Mouse (Mus musculus) c-Kit-negative CD71-positive TER-119-positive erythroid progenitor cells, embryonic 14.5 days (primary cell): Measurements from ENCODE around the gene Pax8.

ENCODE experiments used
- DNase-seq: peaks from one replicate; pipeline ENCODE4 v3.0.0-alpha.2; 2013; ENCODE audit warnings: low read depth, low spot score

Gene Pax8

GRCm38 (mm10) chr2:24475420-24475819, at the start of gene Pax8:
Gene Pax8 (minus strand): TSS chr2:24475599.
- no peak for DNase-seq

- DNase-seq, result no peak
These were observed 46.2 kb upstream of the Pax8 start for GRCm38 (mm10) chr2:24521430-24522226.

GRCm38 (mm10) chr2:24520576-24521272, 45.3 kb upstream of the Pax8 start:
- DNase-seq, result no peak

GRCm38 (mm10) chr2:24516946-24517345, 41.5 kb upstream of the Pax8 start:
- DNase-seq, result no peak

- DNase-seq, result no peak
These were observed 32.0 kb upstream of the Pax8 start for GRCm38 (mm10) chr2:24507359-24507758.

GRCm38 (mm10) chr2:24502963-24503471, 27.6 kb upstream of the Pax8 start:
- no peak for DNase-seq

- DNase-seq, result no peak
These were observed 25.5 kb upstream of the Pax8 start for GRCm38 (mm10) chr2:24500921-24501320.

GRCm38 (mm10) chr2:24490564-24490963, 15.2 kb upstream of the Pax8 start:
- no peak for DNase-seq

- no peak for DNase-seq
These were observed 13.3 kb upstream of the Pax8 start for GRCm38 (mm10) chr2:24488660-24489059.

- DNase-seq, result no peak
These were observed 11.8 kb upstream of the Pax8 start for GRCm38 (mm10) chr2:24487056-24487825.

GRCm38 (mm10) chr2:24485398-24485797, 10.0 kb upstream of the Pax8 start:
- no peak for DNase-seq

GRCm38 (mm10) chr2:24479906-24480305, 4.5 kb upstream of the Pax8 start:
- no peak for DNase-seq

- no peak for DNase-seq
These were observed 3.8 kb upstream of the Pax8 start for GRCm38 (mm10) chr2:24479151-24479550.

GRCm38 (mm10) chr2:24478611-24479010, 3.2 kb upstream of the Pax8 start:
- DNase-seq, result no peak

GRCm38 (mm10) chr2:24474514-24475378, 653 bp downstream of the Pax8 start:
- no peak for DNase-seq

- no peak for DNase-seq
These were observed 1.5 kb downstream of the Pax8 start for GRCm38 (mm10) chr2:24473641-24474511.

GRCm38 (mm10) chr2:24472677-24473076, 2.7 kb downstream of the Pax8 start:
- no peak for DNase-seq

GRCm38 (mm10) chr2:24472111-24472510, 3.3 kb downstream of the Pax8 start:
- DNase-seq, result no peak

GRCm38 (mm10) chr2:24469102-24469501, 6.3 kb downstream of the Pax8 start:
- no peak for DNase-seq

- DNase-seq, result no peak
These were observed 7.0 kb downstream of the Pax8 start for GRCm38 (mm10) chr2:24468430-24468829.
